Mouse (Mus musculus) T-cell, adult 66 days (primary cell): ENCODE data around the gene Zfp169. TPM values are rescaled to one million over a fixed set of nuclear protein-coding genes. Genes with fewer than 3 reads are reported as not detected.

Source experiments
- total RNA-seq, 2 experiments: library from RNA; stranded (reverse); gene quantifications; 3 replicates in 1 of 2; 4 replicates in 1 of 2; pipeline ENCODE4 v1.2.4; 2023

Gene Zfp169
- 10 to 100 TPM; 32.1 to 32.3 TPM for total RNA-seq

GRCm38 (mm10) chr13:48513003-48513929 is at the start of gene Zfp169, which contains the start of gene A830005F24Rik:
Zfp169 (minus strand) TSS chr13:48513451.
A830005F24Rik (plus strand) TSS chr13:48513570.

Other genes starting within 250 kb of the Zfp169 start
- under 1 TPM in 1 of 2 experiments, not detected in 1; 0.76 TPM for gene A830005F24Rik, start 119 bp upstream of the Zfp169 start, total RNA-seq
- gene Ptpdc1, start 112.2 kb upstream of the Zfp169 start, total RNA-seq, result 1 to 10 TPM; 5.8 to 5.9 TPM
- not detected for gene Barx1, start 149.5 kb upstream of the Zfp169 start, total RNA-seq